Comparison of ENCODE assay signal across 10 mouse cellular contexts in genomic region chr9:65555621-65556020, GRCm38 (mm10). TPM values are rescaled to one million over a fixed set of nuclear protein-coding genes. Genes with fewer than 3 reads are reported as not detected.
DNase-seq lines count a peak whose midpoint lies in the region; ATAC-seq and TF ChIP-seq lines count a peak whose summit lies in the region.
"Had no signal": no experiment of that assay in that cellular context is flagged by ENCODE, and none has a peak within 500 bp of the region (broad histone marks: within the 10 kb centered on the region; RNA-seq: fewer than 3 reads in every experiment).

No protein-coding gene starts in this region.

- no peak for TF ChIP-seq POLR2A in bone marrow macrophage, adult 2 months (IDR thresholded peaks at IDR 0.05; ENCODE audit: borderline replicate concordance, low read depth, low read length)
- no peak for TF ChIP-seq POLR2A in embryonic fibroblast, embryonic 13.5 days (IDR thresholded peaks at IDR 0.05; ENCODE audit: low read depth, low read length)

- TF ChIP-seq EP300 in liver, embryonic 14.5 days (IDR thresholded peaks at IDR 0.05; ENCODE audit: low read depth): no peak

- peaks cover 46% of the 10 kb centered on the region for H3K36me3 ChIP-seq in kidney, embryonic 15.5 days
- H3K36me3 ChIP-seq in liver, embryonic 14.5 days (replicated peaks; ENCODE audit: control insufficient read depth, insufficient read depth, low read depth): peaks cover 83% of the 10 kb centered on the region

- H3K27ac ChIP-seq in kidney, embryonic 15.5 days: peak overlapping the region; percentile 87
- peak overlapping the region; percentile 9; the same call in 1 of the 2 replicates for H3K27ac ChIP-seq in bone marrow macrophage, adult 2 months (ENCODE audit: insufficient read depth, low read depth, low read length)
- peak overlapping the region; percentile 35; the same call in 1 of the 2 replicates for H3K27ac ChIP-seq in embryonic fibroblast, embryonic 13.5 days (ENCODE audit: insufficient read depth, low read length)
- peak overlapping the region; percentile 94 for H3K27ac ChIP-seq in liver, embryonic 14.5 days

- peaks cover 32% of the 10 kb centered on the region for H3K4me1 ChIP-seq in kidney, embryonic 15.5 days
- H3K4me1 ChIP-seq in bone marrow macrophage, adult 2 months (ENCODE audit: control insufficient read depth, insufficient read depth, low read length): peaks cover 75% of the 10 kb centered on the region
- H3K4me1 ChIP-seq in embryonic fibroblast, embryonic 13.5 days (ENCODE audit: control insufficient read depth, insufficient read depth, low read length): peaks cover 10% of the 10 kb centered on the region
- peaks cover 67 to 76% of the 10 kb centered on the region in 2 experiments for H3K4me1 ChIP-seq in liver, embryonic 14.5 days (replicated peaks; ENCODE audit: control insufficient read depth in 2 of 2, insufficient read depth in 2 of 2, low read length in 1 of 2)

- no peak overlapping the region for H3K9ac ChIP-seq in kidney, embryonic 15.5 days
- H3K9ac ChIP-seq in liver, embryonic 14.5 days (replicated peaks): peak overlapping the region; percentile 58

- WGBS in kidney, embryonic 15.5 days: 90% methylated on average over 4 of the region's 4 CpGs
- WGBS in liver, embryonic 14.5 days (ENCODE audit: insufficient replicate concordance): 62% methylated on average over 4 of the region's 4 CpGs

- DNase-seq in kidney, adult 11 months: no peak
- no peak for DNase-seq in liver, embryonic 14.5 days (ENCODE audit: low read depth in 3 of 3, low spot score in 3 of 3)
- DNase-seq in layer of hippocampus, postnatal 14 days (ENCODE audit: low spot score in 2 of 2): no peak
- no peak for DNase-seq in left cerebral cortex, adult 8-10 months (ENCODE audit: low spot score in 2 of 2)
- DNase-seq: heart, postnatal 14 days; thymus, postnatal 25 days had no signal

- H3K4me2 ChIP-seq in kidney, embryonic 15.5 days: no peak overlapping the region
- peak overlapping the region; percentile 64 for H3K4me2 ChIP-seq in liver, embryonic 14.5 days (ENCODE audit: low read depth)

- no peaks in the 10 kb centered on the region for H3K9me3 ChIP-seq in kidney, embryonic 15.5 days (replicated peaks)
- H3K9me3 ChIP-seq in liver, embryonic 14.5 days (ENCODE audit: control insufficient read depth, low read length): no peaks in the 10 kb centered on the region

- no peak for ATAC-seq in kidney, embryonic 15.5 days (replicated peaks; ENCODE audit: low FRiP score)
- ATAC-seq in liver, embryonic 14.5 days (ENCODE audit: insufficient read depth): no peak

- TF ChIP-seq CTCF in bone marrow macrophage, adult 2 months (IDR thresholded peaks at IDR 0.05; ENCODE audit: low read depth, low read length): no peak
- TF ChIP-seq CTCF in embryonic fibroblast, embryonic 13.5 days (IDR thresholded peaks at IDR 0.05; ENCODE audit: borderline replicate concordance, insufficient read depth, low read length): no peak
- TF ChIP-seq CTCF in liver, embryonic 14.5 days (IDR thresholded peaks at IDR 0.05; ENCODE audit: low read depth): no peak

- H3K4me3 ChIP-seq in kidney, embryonic 15.5 days (replicated peaks): no peak overlapping the region
- no peak overlapping the region for H3K4me3 ChIP-seq in bone marrow macrophage, adult 2 months (ENCODE audit: insufficient read depth, low read length)
- no peak overlapping the region for H3K4me3 ChIP-seq in embryonic fibroblast, embryonic 13.5 days (ENCODE audit: insufficient read depth, low read length)
- H3K4me3 ChIP-seq in liver, embryonic 14.5 days (ENCODE audit: insufficient read depth in 1 of 2, low read depth in 2 of 2, low read length in 2 of 2): peak overlapping the region; percentile 7 to 25; a peak in 3 of 4 replicates

- no peaks in the 10 kb centered on the region for H3K27me3 ChIP-seq in kidney, embryonic 15.5 days
- H3K27me3 ChIP-seq in liver, embryonic 14.5 days (ENCODE audit: control insufficient read depth, insufficient read depth, low read length): no peaks in the 10 kb centered on the region

RNA-seq across cellular contexts. Expression of gene Plekho2, which starts 24.2 kb away (rescaled TPM):
- polyA plus RNA-seq in kidney, embryonic 15.5 days (2015; fragmentation: Nextera tagmentation; extraction: Ambion mirVana): 14.9 and 20.0 TPM in 2 replicates
- polyA plus RNA-seq in bone marrow macrophage, adult 2 months (2012; ENCODE audit: insufficient read depth, insufficient read length, missing spikeins): 193 and 213 TPM in 2 replicates
- polyA plus RNA-seq in embryonic fibroblast, embryonic 13.5 days (2011; ENCODE audit: insufficient read length, low read depth, missing spikeins): 58.1 and 78.4 TPM in 2 replicates
- 15.5 and 15.7 TPM in 2 replicates for polyA plus RNA-seq in liver, embryonic 14.5 days (2012; rRNA removed)
- polyA plus RNA-seq in liver, embryonic 14.5 days (2014; fragmentation: Nextera tagmentation; extraction: Ambion mirVana): 21.5 and 24.2 TPM in 2 replicates
- 1 to 10 TPM; 7.5 to 9.4 TPM for total RNA-seq in layer of hippocampus, postnatal 14 days (2021)
- 10 to 100 TPM; 16.3 to 24.5 (median 18.9) TPM for total RNA-seq in left cerebral cortex, adult 8-10 months (2022)

RNA-seq across cellular contexts. Expression of gene Pif1, which starts 31.3 kb away (rescaled TPM):
- 12.7 and 17.5 TPM in 2 replicates for polyA plus RNA-seq in kidney, embryonic 15.5 days (2015; fragmentation: Nextera tagmentation; extraction: Ambion mirVana)
- 3.8 and 4.4 TPM in 2 replicates for polyA plus RNA-seq in bone marrow macrophage, adult 2 months (2012; ENCODE audit: insufficient read depth, insufficient read length, missing spikeins)
- polyA plus RNA-seq in embryonic fibroblast, embryonic 13.5 days (2011; ENCODE audit: insufficient read length, low read depth, missing spikeins): 8.3 and 10.9 TPM in 2 replicates
- polyA plus RNA-seq in liver, embryonic 14.5 days (2012; rRNA removed): 10.8 and 11.9 TPM in 2 replicates
- polyA plus RNA-seq in liver, embryonic 14.5 days (2014; fragmentation: Nextera tagmentation; extraction: Ambion mirVana): 6.8 and 7.7 TPM in 2 replicates
- under 1 TPM; 0.67 to 0.69 TPM for total RNA-seq in layer of hippocampus, postnatal 14 days (2021)
- total RNA-seq in left cerebral cortex, adult 8-10 months (2022): under 1 TPM; 0.18 to 0.63 (median 0.26) TPM

RNA-seq across cellular contexts. Expression of gene Ankdd1a, which starts 35.6 kb away (rescaled TPM):
- not detected in 2 replicates for polyA plus RNA-seq in kidney, embryonic 15.5 days (2015; fragmentation: Nextera tagmentation; extraction: Ambion mirVana)
- 4.1 and 6.4 TPM in 2 replicates for polyA plus RNA-seq in bone marrow macrophage, adult 2 months (2012; ENCODE audit: insufficient read depth, insufficient read length, missing spikeins)
- not detected in 2 replicates for polyA plus RNA-seq in embryonic fibroblast, embryonic 13.5 days (2011; ENCODE audit: insufficient read length, low read depth, missing spikeins)
- polyA plus RNA-seq in liver, embryonic 14.5 days (2012; rRNA removed): 0.06 TPM in 1 of 2 replicates, not detected in the other
- not detected in 2 replicates for polyA plus RNA-seq in liver, embryonic 14.5 days (2014; fragmentation: Nextera tagmentation; extraction: Ambion mirVana)
- 1 to 10 TPM; 1.7 to 1.9 TPM for total RNA-seq in layer of hippocampus, postnatal 14 days (2021)
- total RNA-seq in left cerebral cortex, adult 8-10 months (2022): 1 to 10 TPM; 3.8 to 6.4 (median 4.8) TPM
- total RNA-seq: ES-E14; heart, postnatal 14 days had no signal

Comparison
In these comparisons a context has a peak if more than half of its experiments do, and no peak if none do; other contexts are left out.
1. H3K27ac ChIP-seq: peak in every context shown above with its lines; median percentile 94 in liver, embryonic 14.5 days; 87 in kidney, embryonic 15.5 days; 35 in embryonic fibroblast, embryonic 13.5 days; 9 in bone marrow macrophage, adult 2 months.
2. H3K4me3 ChIP-seq: peak in liver, embryonic 14.5 days (2 of 2); none in kidney, embryonic 15.5 days (single experiment), bone marrow macrophage, adult 2 months (single experiment) and embryonic fibroblast, embryonic 13.5 days (single experiment).